In genomic region chr1:191062241-191062780, GRCm38 (mm10) we compare ENCODE assay signal across 9 mouse cellular contexts. TPM values are rescaled to one million over a fixed set of nuclear protein-coding genes. Genes with fewer than 3 reads are reported as not detected.
A peak's percentile ranks its signal among the peaks of the same experiment; 100 is the strongest.
DNase-seq lines count a peak whose midpoint lies in the region; ATAC-seq and TF ChIP-seq lines count a peak whose summit lies in the region.
"Had no signal": no experiment of that assay in that cellular context is flagged by ENCODE, and none has a peak within 500 bp of the region (broad histone marks: within the 10 kb centered on the region; RNA-seq: fewer than 3 reads in every experiment).

No protein-coding gene starts in this region.

- DNase-seq in kidney, postnatal 0 days (ENCODE audit: low spot score), result no peak
- DNase-seq in kidney, postnatal 36 days, result no peak
- no peak for DNase-seq in embryonic facial prominence, embryonic 10.5 days (ENCODE audit: low spot score)
- DNase-seq in intestine, embryonic 14.5 days (ENCODE audit: low spot score), result no peak
- no peak for DNase-seq in ovary, postnatal 10 days (ENCODE audit: low spot score)
- DNase-seq in adrenal gland, adult 18-20 months (ENCODE audit: low spot score in 2 of 2), result no peak
- no peak for DNase-seq in adrenal gland, adult 8-10 months

- no peak for TF ChIP-seq CTCF in kidney, postnatal 0 days (IDR thresholded peaks at IDR 0.05; ENCODE audit: low read depth)

- H3K9ac ChIP-seq in kidney, postnatal 0 days (ENCODE audit: low read depth, low read length), result peak overlapping the region; percentile 71
- H3K9ac ChIP-seq in intestine, embryonic 14.5 days (ENCODE audit: low read length), result peak overlapping the region; percentile 78
- H3K9ac ChIP-seq in neural tube, embryonic 12.5 days, result peak overlapping the region; percentile 72

- 0 out of 2 replicates have a peak, but pooled peaks cover 9% of the 10 kb centered on the region for H3K36me3 ChIP-seq in kidney, postnatal 0 days (ENCODE audit: insufficient read depth, low read length)
- H3K36me3 ChIP-seq in embryonic facial prominence, embryonic 10.5 days (replicated peaks), result peaks cover 27% of the 10 kb centered on the region
- peaks cover 16% of the 10 kb centered on the region for H3K36me3 ChIP-seq in intestine, embryonic 14.5 days (ENCODE audit: control insufficient read depth, insufficient read depth, low read length)
- H3K36me3 ChIP-seq in neural tube, embryonic 12.5 days, result peaks cover 9% of the 10 kb centered on the region

- H3K27ac ChIP-seq in kidney, postnatal 0 days, result 0 out of 2 replicates have a peak overlapping the region, but pooled peaks have one; percentile 21
- H3K27ac ChIP-seq in embryonic facial prominence, embryonic 10.5 days (replicated peaks), result peak overlapping the region; percentile 94
- peak overlapping the region; percentile 23; the same call in 1 of the 2 replicates for H3K27ac ChIP-seq in intestine, embryonic 14.5 days (ENCODE audit: low read depth)
- no peak overlapping the region for H3K27ac ChIP-seq in neural tube, embryonic 12.5 days

- no peaks in the 10 kb centered on the region for H3K27me3 ChIP-seq in kidney, postnatal 0 days (ENCODE audit: insufficient read depth, low read length)
- H3K27me3 ChIP-seq in embryonic facial prominence, embryonic 10.5 days (replicated peaks; ENCODE audit: low read depth, poor library complexity, severe bottlenecking), result peaks cover 7% of the 10 kb centered on the region; the same call in 1 of the 2 replicates
- H3K27me3 ChIP-seq in intestine, embryonic 14.5 days (replicated peaks; ENCODE audit: control insufficient read depth, insufficient read depth, low read length), result no peaks in the 10 kb centered on the region
- H3K27me3 ChIP-seq in neural tube, embryonic 12.5 days (replicated peaks), result no peaks in the 10 kb centered on the region

- peak overlapping the region; percentile 90 for H3K4me2 ChIP-seq in kidney, postnatal 0 days (ENCODE audit: low read length)
- H3K4me2 ChIP-seq in intestine, embryonic 14.5 days (ENCODE audit: low read length), result peak overlapping the region; percentile 84
- peak overlapping the region; percentile 92 for H3K4me2 ChIP-seq in neural tube, embryonic 12.5 days (replicated peaks)

- H3K4me1 ChIP-seq in kidney, postnatal 0 days (replicated peaks; ENCODE audit: insufficient read depth, low read length), result 0 out of 2 replicates have a peak, but pooled peaks cover 4% of the 10 kb centered on the region
- peaks cover 17% of the 10 kb centered on the region for H3K4me1 ChIP-seq in embryonic facial prominence, embryonic 10.5 days
- H3K4me1 ChIP-seq in intestine, embryonic 14.5 days (replicated peaks; ENCODE audit: control insufficient read depth, insufficient read depth, low read length), result peaks cover 13% of the 10 kb centered on the region
- peaks cover 10% of the 10 kb centered on the region for H3K4me1 ChIP-seq in neural tube, embryonic 12.5 days

- ATAC-seq in kidney, postnatal 0 days (replicated peaks; ENCODE audit: low FRiP score, low read depth), result no peak; the same call in 1 of the 2 replicates
- ATAC-seq in intestine, embryonic 14.5 days (replicated peaks; ENCODE audit: low FRiP score, low TSS enrichment, low read depth), result no peak; the same call in 1 of the 2 replicates
- 0 out of 2 replicates have a peak, but pooled peaks have one; percentile 5 for ATAC-seq in neural tube, embryonic 12.5 days (ENCODE audit: low FRiP score, low read depth)

- 3% methylated on average over 15 of the region's 15 CpGs for WGBS in kidney, postnatal 0 days
- 5% methylated on average over 15 of the region's 15 CpGs for WGBS in embryonic facial prominence, embryonic 10.5 days
- WGBS in intestine, embryonic 14.5 days, result 5% methylated on average over 15 of the region's 15 CpGs
- 8% methylated on average over 15 of the region's 15 CpGs for WGBS in neural tube, embryonic 12.5 days

- H3K4me3 ChIP-seq in kidney, postnatal 0 days (replicated peaks; ENCODE audit: low read depth, low read length), result peak overlapping the region; percentile 82
- H3K4me3 ChIP-seq in embryonic facial prominence, embryonic 10.5 days, result peak overlapping the region; percentile 71
- H3K4me3 ChIP-seq in intestine, embryonic 14.5 days (ENCODE audit: low read depth, low read length), result peak overlapping the region; percentile 94
- H3K4me3 ChIP-seq in neural tube, embryonic 12.5 days, result peak overlapping the region; percentile 85

- no peaks in the 10 kb centered on the region for H3K9me3 ChIP-seq in kidney, postnatal 0 days (replicated peaks; ENCODE audit: low read length)
- H3K9me3 ChIP-seq in embryonic facial prominence, embryonic 10.5 days, result no peaks in the 10 kb centered on the region
- H3K9me3 ChIP-seq in intestine, embryonic 14.5 days (ENCODE audit: control insufficient read depth, low read length), result no peaks in the 10 kb centered on the region
- no peaks in the 10 kb centered on the region for H3K9me3 ChIP-seq in neural tube, embryonic 12.5 days

RNA-seq across cellular contexts. Expression of gene Tatdn3, which starts 0.4 kb away (rescaled TPM):
- 15.6 and 16.1 TPM in 2 replicates for polyA plus RNA-seq in kidney, postnatal 0 days (2015; fragmentation: Nextera tagmentation; extraction: Ambion mirVana)
- 10.3 and 12.4 TPM in 2 replicates for polyA plus RNA-seq in embryonic facial prominence, embryonic 10.5 days (2016; fragmentation: Nextera tagmentation; extraction: Ambion mirVana)
- 12.4 and 16.7 TPM in 2 replicates for polyA plus RNA-seq in intestine, embryonic 14.5 days (2014; fragmentation: Nextera tagmentation; extraction: Ambion mirVana)
- 13.8 and 14.8 TPM in 2 replicates for polyA plus RNA-seq in neural tube, embryonic 12.5 days (2016; fragmentation: Nextera tagmentation; extraction: Ambion mirVana)
- 10 to 100 TPM; 14.0 to 16.4 TPM for total RNA-seq in adrenal gland, adult 18-20 months (2021)
- 10 to 100 TPM; 11.4 to 38.0 (median 23.8) TPM for total RNA-seq in adrenal gland, adult 8-10 months (2022)

RNA-seq across cellular contexts. Expression of gene Nsl1, which starts 0.5 kb away (rescaled TPM):
- polyA plus RNA-seq in kidney, postnatal 0 days (2015; fragmentation: Nextera tagmentation; extraction: Ambion mirVana), result 8.6 and 12.1 TPM in 2 replicates
- 35.4 and 38.6 TPM in 2 replicates for polyA plus RNA-seq in embryonic facial prominence, embryonic 10.5 days (2016; fragmentation: Nextera tagmentation; extraction: Ambion mirVana)
- 20.8 and 23.9 TPM in 2 replicates for polyA plus RNA-seq in intestine, embryonic 14.5 days (2014; fragmentation: Nextera tagmentation; extraction: Ambion mirVana)
- 14.5 and 15.2 TPM in 2 replicates for polyA plus RNA-seq in neural tube, embryonic 12.5 days (2016; fragmentation: Nextera tagmentation; extraction: Ambion mirVana)
- total RNA-seq in adrenal gland, adult 18-20 months (2021), result under 1 TPM; 0.58 to 0.63 TPM
- 1 to 10 TPM in 1 of 4 experiments, under 1 TPM in 3; 0.35 to 1.1 (median 0.72) TPM for total RNA-seq in adrenal gland, adult 8-10 months (2022)

RNA-seq across cellular contexts. Expression of gene Spata45, which starts 25.9 kb away (rescaled TPM):
- not detected in 2 replicates for polyA plus RNA-seq in kidney, postnatal 0 days (2015; fragmentation: Nextera tagmentation; extraction: Ambion mirVana)
- not detected in 2 replicates for polyA plus RNA-seq in embryonic facial prominence, embryonic 10.5 days (2016; fragmentation: Nextera tagmentation; extraction: Ambion mirVana)
- not detected in 2 replicates for polyA plus RNA-seq in intestine, embryonic 14.5 days (2014; fragmentation: Nextera tagmentation; extraction: Ambion mirVana)
- polyA plus RNA-seq in neural tube, embryonic 12.5 days (2016; fragmentation: Nextera tagmentation; extraction: Ambion mirVana), result 0.53 TPM in 1 of 2 replicates, not detected in the other
- not detected for total RNA-seq in adrenal gland, adult 18-20 months (2021)
- not detected for total RNA-seq in adrenal gland, adult 8-10 months (2022)
- polyA plus RNA-seq: brain, embryonic 14.5 days had no signal

RNA-seq across cellular contexts. Expression of gene Batf3, which starts 35.3 kb away (rescaled TPM):
- polyA plus RNA-seq in kidney, postnatal 0 days (2015; fragmentation: Nextera tagmentation; extraction: Ambion mirVana), result 10.5 and 12.5 TPM in 2 replicates
- polyA plus RNA-seq in embryonic facial prominence, embryonic 10.5 days (2016; fragmentation: Nextera tagmentation; extraction: Ambion mirVana), result 7.1 and 9.8 TPM in 2 replicates
- 10.7 and 12.5 TPM in 2 replicates for polyA plus RNA-seq in intestine, embryonic 14.5 days (2014; fragmentation: Nextera tagmentation; extraction: Ambion mirVana)
- 2.8 and 4.2 TPM in 2 replicates for polyA plus RNA-seq in neural tube, embryonic 12.5 days (2016; fragmentation: Nextera tagmentation; extraction: Ambion mirVana)
- total RNA-seq in adrenal gland, adult 18-20 months (2021), result 1 to 10 TPM; 1.5 to 9.7 TPM
- 1 to 10 TPM in 3 of 4 experiments, under 1 TPM in 1; 0.64 to 5.4 (median 2.5) TPM for total RNA-seq in adrenal gland, adult 8-10 months (2022)

RNA-seq across cellular contexts. Expression of gene Flvcr1, which starts 36.4 kb away (rescaled TPM):
- polyA plus RNA-seq in kidney, postnatal 0 days (2015; fragmentation: Nextera tagmentation; extraction: Ambion mirVana), result 7.5 and 7.9 TPM in 2 replicates
- polyA plus RNA-seq in embryonic facial prominence, embryonic 10.5 days (2016; fragmentation: Nextera tagmentation; extraction: Ambion mirVana), result 6.9 and 7.4 TPM in 2 replicates
- polyA plus RNA-seq in intestine, embryonic 14.5 days (2014; fragmentation: Nextera tagmentation; extraction: Ambion mirVana), result 8.4 and 9.5 TPM in 2 replicates
- polyA plus RNA-seq in neural tube, embryonic 12.5 days (2016; fragmentation: Nextera tagmentation; extraction: Ambion mirVana), result 8.4 and 9.6 TPM in 2 replicates
- total RNA-seq in adrenal gland, adult 18-20 months (2021), result 10 to 100 TPM in 1 of 2 experiments, 1 to 10 TPM in 1; 9.9 to 14.6 TPM
- 10 to 100 TPM; 12.4 to 20.8 (median 16.6) TPM for total RNA-seq in adrenal gland, adult 8-10 months (2022)
